Mouse (Mus musculus) macrophage (primary cell): ENCODE results near the gene 2410131K14Rik. TPM values are rescaled to one million over a fixed set of nuclear protein-coding genes. Genes with fewer than 3 reads are reported as not detected.

Experiments
- H3K27ac ChIP-seq: fragments of 350-480 bp; formaldehyde crosslinking; 2 replicates; pipeline ENCODE4 v1.9.0; 2021
- H3K36me3 ChIP-seq: fragments of 350-480 bp; formaldehyde crosslinking; 2 replicates; pipeline ENCODE4 v1.9.0; 2021; ENCODE audit errors: inconsistent target
- H3K4me3 ChIP-seq: fragments of 350-480 bp; formaldehyde crosslinking; 2 replicates; pipeline ENCODE4 v1.9.0; 2021; ENCODE audit errors: inconsistent target
- H3K79me2 ChIP-seq: fragments of 350-480 bp; formaldehyde crosslinking; 2 replicates; pipeline ENCODE4 v1.9.0; 2021; ENCODE audit errors: inconsistent target
- WGBS: methylation state at CpG from one replicate; pipeline ENCODE4 v1.1.7; 2026; ENCODE audit warnings: inconsistent platforms; ENCODE audit not compliant: missing documents; 5-methylcytosine and 5-hydroxymethylcytosine counted together
- polyA plus RNA-seq: library from polyadenylated mRNA; stranded (reverse); fragments of 250-400 nt; gene quantifications from 3 replicates; pipeline ENCODE4 v1.2.4, GENCODE M21; 2018; ENCODE audit warnings: inconsistent platforms

Gene 2410131K14Rik
- polyA plus RNA-seq, 1 experiment from 2014 or later: 4.2 TPM

- Histone ChIP-seq H3K36me3 (no peaks in the 10 kb centered on the region), H3K79me2 (no peaks in the 10 kb centered on the region), H3K27ac (no peak overlapping the region), H3K4me3 (no peak overlapping the region)
- 65% methylated on average over 8 of the region's 10 CpGs for WGBS
These were observed 66.2 kb downstream of the 2410131K14Rik start for GRCm38 (mm10) chr5:118311251-118311650.

GRCm38 (mm10) chr5:118313766-118314165, 68.7 kb downstream of the 2410131K14Rik start:
- WGBS: 85% methylated on average over 6 of the region's 6 CpGs
- Histone ChIP-seq H3K36me3 (no peaks in the 10 kb centered on the region), H3K4me3 (no peak overlapping the region), H3K79me2 (no peaks in the 10 kb centered on the region), H3K27ac (no peak overlapping the region)

Other genes starting within 250 kb of the 2410131K14Rik start
- gene Tesc, start 217.5 kb upstream of the 2410131K14Rik start, polyA plus RNA-seq: not detected in 3 replicates
- gene Fbxw8, start 89.8 kb upstream of the 2410131K14Rik start, polyA plus RNA-seq: 12.7 to 25.2 TPM (median 16.7 TPM) in 3 replicates
- not detected in 3 replicates for gene Hrk, start 80.6 kb upstream of the 2410131K14Rik start, polyA plus RNA-seq
- 0.63 to 1.3 TPM (median 0.76 TPM) in 3 replicates for gene Rnft2, start 111 bp upstream of the 2410131K14Rik start, polyA plus RNA-seq